In the genomic region with DNA sequence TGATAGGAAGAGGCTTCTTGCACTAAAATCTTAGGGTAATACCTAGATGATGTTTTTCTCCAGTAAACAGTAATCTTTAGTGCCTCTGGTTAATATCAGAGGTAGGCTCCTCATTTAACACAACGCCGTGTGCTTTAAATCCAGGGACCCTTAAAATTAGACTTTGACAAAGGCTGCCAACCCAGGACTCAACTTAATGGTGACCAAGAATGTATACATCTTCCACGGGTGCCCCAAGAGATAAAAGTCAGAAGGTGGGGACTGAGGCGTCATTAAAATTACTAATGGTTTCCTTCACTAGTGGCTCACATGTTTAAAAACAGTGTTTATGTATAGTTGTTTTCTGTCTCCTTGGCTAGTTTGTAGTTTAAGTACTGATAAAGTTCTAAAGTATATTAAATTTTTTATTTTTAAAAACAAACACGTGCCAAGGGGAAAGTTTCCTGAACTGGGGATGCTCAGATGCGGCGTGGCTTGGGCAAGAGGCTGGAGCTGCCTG, we compare ENCODE assay signal across 8 mouse cellular contexts. TPM values are rescaled to one million over a fixed set of nuclear protein-coding genes. Genes with fewer than 3 reads are reported as not detected.
DNase-seq lines count a peak whose midpoint lies in the region; ATAC-seq and TF ChIP-seq lines count a peak whose summit lies in the region.

No protein-coding gene starts in this region.

- WGBS in heart, embryonic 16.5 days, result 31% methylated on average over 7 of the region's 7 CpGs
- 34% methylated on average over 7 of the region's 7 CpGs for WGBS in forebrain, postnatal 0 days
- WGBS in macrophage (ENCODE audit: missing documents), result 51% methylated on average over 7 of the region's 7 CpGs

- H3K27me3 ChIP-seq in heart, embryonic 16.5 days (ENCODE audit: control insufficient read depth, insufficient read depth, low read length), result no peaks in the 10 kb centered on the region
- H3K27me3 ChIP-seq in G1E (ENCODE audit: insufficient read depth, low read length), result no peaks in the 10 kb centered on the region
- H3K27me3 ChIP-seq in forebrain, postnatal 0 days (ENCODE audit: insufficient read depth, low read length), result no peaks in the 10 kb centered on the region

- H3K36me3 ChIP-seq in heart, embryonic 16.5 days (ENCODE audit: control insufficient read depth, insufficient read depth), result no peaks in the 10 kb centered on the region
- peaks cover 19% of the 10 kb centered on the region for H3K36me3 ChIP-seq in G1E (replicated peaks)
- no peaks in the 10 kb centered on the region for H3K36me3 ChIP-seq in forebrain, postnatal 0 days (ENCODE audit: insufficient read depth)
- no peaks in the 10 kb centered on the region for H3K36me3 ChIP-seq in macrophage (ENCODE audit: inconsistent target)

- H3K9ac ChIP-seq in heart, embryonic 16.5 days (ENCODE audit: low read length), result peak overlapping the region; percentile 98
- peak overlapping the region; percentile 89 for H3K9ac ChIP-seq in forebrain, postnatal 0 days

- peak overlapping the region; percentile 79 for H3K4me2 ChIP-seq in heart, embryonic 16.5 days (ENCODE audit: low read depth, low read length)
- peak overlapping the region; percentile 88 for H3K4me2 ChIP-seq in forebrain, postnatal 0 days (ENCODE audit: low read depth)

- ATAC-seq in heart, embryonic 16.5 days (replicated peaks; ENCODE audit: extremely low read depth, insufficient read depth, low FRiP score), result no peak
- no peak for ATAC-seq in G1E (ENCODE audit: extremely low read depth, insufficient number of reproducible peaks, low FRiP score, poor library complexity, severe bottlenecking)
- no peak for ATAC-seq in forebrain, postnatal 0 days
- ATAC-seq in granulocyte monocyte progenitor cell, adult 5-6 weeks (replicated peaks; ENCODE audit: poor library complexity, severe bottlenecking), result no peak

- no peak for TF ChIP-seq CTCF in G1E (IDR thresholded peaks at IDR 0.05; ENCODE audit: low read depth, low read length)
- TF ChIP-seq CTCF in forebrain, postnatal 0 days (IDR thresholded peaks at IDR 0.05; ENCODE audit: low read depth), result no peak

- H3K79me2 ChIP-seq in macrophage (ENCODE audit: inconsistent target), result peaks cover 27% of the 10 kb centered on the region

- H3K27ac ChIP-seq in heart, embryonic 16.5 days (ENCODE audit: low read length), result peak overlapping the region; percentile 99
- peak overlapping the region; percentile 98 for H3K27ac ChIP-seq in forebrain, postnatal 0 days (ENCODE audit: low read depth, low read length)
- H3K27ac ChIP-seq in macrophage, result peak overlapping the region; percentile 48

- H3K9me3 ChIP-seq in heart, embryonic 16.5 days (replicated peaks; ENCODE audit: control insufficient read depth, low read length), result no peaks in the 10 kb centered on the region
- no peaks in the 10 kb centered on the region for H3K9me3 ChIP-seq in G1E (replicated peaks)
- H3K9me3 ChIP-seq in forebrain, postnatal 0 days (ENCODE audit: low read length), result no peaks in the 10 kb centered on the region

- H3K4me1 ChIP-seq in heart, embryonic 16.5 days (ENCODE audit: control insufficient read depth, insufficient read depth, low read length), result peaks cover 32% of the 10 kb centered on the region
- H3K4me1 ChIP-seq in G1E (ENCODE audit: insufficient read depth, low read depth, low read length), result peaks cover 66% of the 10 kb centered on the region
- peaks cover 20% of the 10 kb centered on the region for H3K4me1 ChIP-seq in forebrain, postnatal 0 days (ENCODE audit: insufficient read depth)

- no peak for DNase-seq in heart, adult 9 months (ENCODE audit: low spot score in 2 of 2)
- DNase-seq in G1E (ENCODE audit: low spot score), result no peak
- no peak for DNase-seq in forebrain, postnatal 0 days
- no peak for DNase-seq in natural killer cell, adult 2 months (ENCODE audit: low spot score in 2 of 2)
- no peak for DNase-seq in lung, postnatal 4 days

- H3K4me3 ChIP-seq in heart, embryonic 16.5 days (ENCODE audit: low read length), result peak overlapping the region; percentile 87
- H3K4me3 ChIP-seq in G1E (ENCODE audit: low read depth, low read length) (peak overlapping the region; percentile 81), macrophage (ENCODE audit: inconsistent target) (peak overlapping the region; percentile 27; the same call in 1 of the 2 replicates)
- peak overlapping the region; percentile 74 for H3K4me3 ChIP-seq in forebrain, postnatal 0 days (ENCODE audit: low read depth, low read length)

RNA-seq across cellular contexts. Expression of gene Anp32b, which starts 0.6 kb away (rescaled TPM):
- 149 and 156 TPM in 2 replicates for polyA plus RNA-seq in heart, embryonic 16.5 days (2015; fragmentation: Nextera tagmentation; extraction: Ambion mirVana)
- total RNA-seq in G1E (2014; fragmentation: Nextera tagmentation), result 667 and 728 TPM in 2 replicates
- total RNA-seq in G1E (2017), result 28.6 and 40.8 TPM in 2 replicates
- polyA plus RNA-seq in G1E (2012), result 900 and 1,076 TPM in 2 replicates
- 3.4 and 4.7 TPM in 2 replicates for total RNA-seq in forebrain, postnatal 0 days (2014; rRNA removed)
- 60.2 and 65.9 TPM in 2 replicates for polyA plus RNA-seq in forebrain, postnatal 0 days (2015; fragmentation: Nextera tagmentation; extraction: Ambion mirVana)
- total RNA-seq in macrophage (2018; cell fraction: chromatin; rRNA removed), result 10 to 100 TPM in 25 of 26 experiments, 1 to 10 TPM in 1; 9.4 to 62.2 (median 32.0) TPM
- 100 to 1,000 TPM; 103 to 197 (median 144) TPM for total RNA-seq in macrophage (2018; cell fraction: cytosol; rRNA removed)
- total RNA-seq in macrophage (2018; cell fraction: nucleus; rRNA removed), result 100 to 1,000 TPM in 5 of 26 experiments, 10 to 100 TPM in 21; 34.2 to 193 (median 70.5) TPM
- 116 to 339 TPM (median 295 TPM) in 3 replicates for polyA plus RNA-seq in macrophage (2018)
- total RNA-seq in granulocyte monocyte progenitor cell, adult 5-6 weeks (2014; fragmentation: Nextera tagmentation), result 672 and 724 TPM in 2 replicates
- 142 and 159 TPM in 2 replicates for total RNA-seq in granulocyte monocyte progenitor cell, adult 5-6 weeks (2017)

RNA-seq across cellular contexts. Expression of gene Hemgn, which starts 36.8 kb away (rescaled TPM):
- 1.1 and 1.8 TPM in 2 replicates for polyA plus RNA-seq in heart, embryonic 16.5 days (2015; fragmentation: Nextera tagmentation; extraction: Ambion mirVana)
- total RNA-seq in G1E (2014; fragmentation: Nextera tagmentation), result 39.3 and 132 TPM in 2 replicates
- 20.9 and 24.3 TPM in 2 replicates for total RNA-seq in G1E (2017)
- polyA plus RNA-seq in G1E (2012), result 5.8 and 6.3 TPM in 2 replicates
- not detected in 2 replicates for total RNA-seq in forebrain, postnatal 0 days (2014; rRNA removed)
- not detected in 2 replicates for polyA plus RNA-seq in forebrain, postnatal 0 days (2015; fragmentation: Nextera tagmentation; extraction: Ambion mirVana)
- not detected for total RNA-seq in macrophage (2018; cell fraction: chromatin; rRNA removed)
- not detected for total RNA-seq in macrophage (2018; cell fraction: cytosol; rRNA removed)
- not detected for total RNA-seq in macrophage (2018; cell fraction: nucleus; rRNA removed)
- polyA plus RNA-seq in macrophage (2018), result not detected in 3 replicates
- total RNA-seq in granulocyte monocyte progenitor cell, adult 5-6 weeks (2014; fragmentation: Nextera tagmentation), result 0.45 and 1.2 TPM in 2 replicates
- 2.2 and 3.0 TPM in 2 replicates for total RNA-seq in granulocyte monocyte progenitor cell, adult 5-6 weeks (2017)

RNA-seq across cellular contexts. Expression of gene Nans, which starts 39.0 kb away (rescaled TPM):
- polyA plus RNA-seq in heart, embryonic 16.5 days (2015; fragmentation: Nextera tagmentation; extraction: Ambion mirVana), result 52.1 and 62.3 TPM in 2 replicates
- total RNA-seq in G1E (2014; fragmentation: Nextera tagmentation) (63.1 and 64.9 TPM in 2 replicates), G1E (2017) (79.3 and 82.6 TPM in 2 replicates)
- polyA plus RNA-seq in G1E (2012) (55.0 and 57.1 TPM in 2 replicates), macrophage (2018) (32.4 to 51.6 TPM (median 48.9 TPM) in 3 replicates)
- total RNA-seq in forebrain, postnatal 0 days (2014; rRNA removed), result 87.1 and 89.3 TPM in 2 replicates
- 69.8 and 70.2 TPM in 2 replicates for polyA plus RNA-seq in forebrain, postnatal 0 days (2015; fragmentation: Nextera tagmentation; extraction: Ambion mirVana)
- total RNA-seq in macrophage (2018; cell fraction: chromatin; rRNA removed), result 10 to 100 TPM in 5 of 26 experiments, 1 to 10 TPM in 21; 1.9 to 14.7 (median 6.4) TPM
- total RNA-seq in macrophage (2018; cell fraction: cytosol; rRNA removed), result 10 to 100 TPM; 20.9 to 34.7 (median 26.7) TPM
- 10 to 100 TPM in 10 of 26 experiments, 1 to 10 TPM in 16; 5.6 to 19.6 (median 8.4) TPM for total RNA-seq in macrophage (2018; cell fraction: nucleus; rRNA removed)
- 77.2 and 94.3 TPM in 2 replicates for total RNA-seq in granulocyte monocyte progenitor cell, adult 5-6 weeks (2014; fragmentation: Nextera tagmentation)
- 86.2 and 97.0 TPM in 2 replicates for total RNA-seq in granulocyte monocyte progenitor cell, adult 5-6 weeks (2017)

Comparison
In these comparisons a context has a peak if more than half of its experiments do, and no peak if none do; other contexts are left out.
1. H3K27ac ChIP-seq: peak in every context shown above with its lines; median percentile 99 in heart, embryonic 16.5 days; 98 in forebrain, postnatal 0 days; 48 in macrophage.
2. H3K4me3 ChIP-seq: peak in every context shown above with its lines; median percentile 87 in heart, embryonic 16.5 days; 81 in G1E; 74 in forebrain, postnatal 0 days; 27 in macrophage.